Comparison of ENCODE assay signal across 9 mouse cellular contexts in the genomic region with DNA sequence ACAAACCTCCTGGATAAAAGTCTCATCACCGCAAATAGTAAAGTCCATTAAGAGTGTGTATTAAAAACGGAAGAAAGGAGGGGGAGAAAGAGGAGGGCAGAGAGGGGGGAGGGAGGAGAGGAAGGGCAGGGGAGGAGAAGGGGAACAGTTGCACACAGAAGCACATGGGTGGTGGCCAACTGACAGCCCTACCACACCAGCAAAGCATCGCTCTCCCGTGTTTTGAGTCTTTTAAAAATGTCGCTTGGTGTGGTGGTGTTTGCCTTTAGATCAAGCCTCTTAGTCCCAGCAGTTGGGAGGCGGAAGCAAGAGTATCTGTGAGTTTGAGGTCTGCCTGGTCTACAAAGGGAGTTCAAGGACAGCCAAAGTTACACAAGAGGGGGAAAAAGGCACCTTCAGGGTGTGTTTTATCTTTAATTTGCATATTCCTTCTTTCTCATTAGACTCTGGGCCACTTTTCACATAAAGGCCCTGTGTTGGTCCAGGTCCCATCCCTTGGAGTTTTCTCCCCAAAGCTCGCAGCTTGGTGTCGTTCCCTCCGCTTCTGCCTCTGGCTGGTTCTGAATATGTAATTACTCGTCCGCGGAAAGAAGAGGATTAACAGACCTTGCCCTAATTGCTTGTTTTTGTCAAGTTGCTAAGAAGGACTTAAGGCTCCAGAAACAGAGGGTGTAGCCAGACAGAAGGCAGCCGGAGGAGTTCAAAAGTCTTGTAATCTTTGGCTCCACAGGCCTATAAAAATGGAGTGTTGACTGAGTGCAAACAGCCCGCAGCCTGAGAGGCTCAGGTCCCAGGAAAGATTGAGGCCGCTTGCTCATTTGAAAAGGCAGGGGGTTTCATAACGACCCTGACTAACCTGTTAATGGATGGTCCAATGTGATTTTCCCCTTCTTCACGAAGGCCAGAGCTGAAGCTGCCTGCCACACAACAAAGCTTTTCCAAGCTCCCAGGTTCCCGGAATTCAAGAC. TPM values are rescaled to one million over a fixed set of nuclear protein-coding genes. Genes with fewer than 3 reads are reported as not detected.
DNase-seq lines count a peak whose midpoint lies in the region; ATAC-seq lines count a peak whose summit lies in the region.
"Had no signal": no experiment of that assay in that cellular context is flagged by ENCODE, and none has a peak within 500 bp of the region (broad histone marks: within the 10 kb centered on the region; RNA-seq: fewer than 3 reads in every experiment).

No protein-coding gene starts in this region.

- no peak overlapping the region for H3K4me3 ChIP-seq in hindbrain, embryonic 15.5 days
- H3K4me3 ChIP-seq: embryonic facial prominence, embryonic 15.5 days had no signal

- peak; percentile 61; the same call in 1 of the 2 replicates for ATAC-seq in hindbrain, embryonic 15.5 days (ENCODE audit: low FRiP score, low read depth)

- no peaks in the 10 kb centered on the region for H3K9me3 ChIP-seq in hindbrain, embryonic 15.5 days
- H3K9me3 ChIP-seq: embryonic facial prominence, embryonic 15.5 days had no signal

- peaks cover 14% of the 10 kb centered on the region for H3K4me1 ChIP-seq in hindbrain, embryonic 15.5 days (replicated peaks)

- no peak overlapping the region for H3K27ac ChIP-seq in hindbrain, embryonic 15.5 days (replicated peaks)
- H3K27ac ChIP-seq: embryonic facial prominence, embryonic 15.5 days had no signal

- H3K27me3 ChIP-seq in hindbrain, embryonic 15.5 days = no peaks in the 10 kb centered on the region
- H3K27me3 ChIP-seq: embryonic facial prominence, embryonic 15.5 days had no signal

- no peak overlapping the region for H3K9ac ChIP-seq in hindbrain, embryonic 15.5 days
- H3K9ac ChIP-seq: embryonic facial prominence, embryonic 15.5 days had no signal

- WGBS in hindbrain, embryonic 15.5 days = 23% methylated on average over 18 of the region's 18 CpGs

- H3K4me2 ChIP-seq in hindbrain, embryonic 15.5 days = 0 out of 2 replicates have a peak overlapping the region, but pooled peaks have one; percentile 4
- H3K4me2 ChIP-seq: embryonic facial prominence, embryonic 15.5 days had no signal

- peak; percentile 21 for DNase-seq in urinary bladder, postnatal 25 days (ENCODE audit: low spot score)
- no peak for DNase-seq in urinary bladder, adult 2 months (ENCODE audit: low spot score)
- DNase-seq in lung, postnatal 10 days = peak; percentile 89
- peak; percentile 32 for DNase-seq in yolk sac, embryonic 10.5 days (ENCODE audit: low spot score)
- no peak for DNase-seq in gastrocnemius, adult 18-20 months (ENCODE audit: low spot score)
- DNase-seq in right cerebral cortex, adult 2 months (ENCODE audit: low spot score in 2 of 2) = no peak
- DNase-seq in right cerebral cortex, postnatal 4 days = no peak

- no peaks in the 10 kb centered on the region for H3K36me3 ChIP-seq in hindbrain, embryonic 15.5 days
- H3K36me3 ChIP-seq: embryonic facial prominence, embryonic 15.5 days had no signal

RNA-seq across cellular contexts. Expression of a gene that starts 35.6 kb away (rescaled TPM):
- polyA plus RNA-seq in urinary bladder, adult 2 months (2012; rRNA removed) = 27.4 and 29.3 TPM in 2 replicates
- polyA plus RNA-seq in hindbrain, embryonic 15.5 days (2015; fragmentation: Nextera tagmentation; extraction: Ambion mirVana) = 25.4 and 28.9 TPM in 2 replicates
- total RNA-seq in gastrocnemius, adult 18-20 months (2021) = 10 to 100 TPM in 1 of 2 experiments, 1 to 10 TPM in 1; 7.2 to 12.4 TPM

Comparison
In these comparisons a context has a peak if more than half of its experiments do, and no peak if none do; other contexts are left out.
1. DNase-seq: peak in urinary bladder, postnatal 25 days (single experiment), lung, postnatal 10 days (single experiment) and yolk sac, embryonic 10.5 days (single experiment); none in urinary bladder, adult 2 months (single experiment), gastrocnemius, adult 18-20 months (single experiment), right cerebral cortex, adult 2 months (0 of 2) and right cerebral cortex, postnatal 4 days (single experiment).